Mouse (Mus musculus) G1E-ER4 (cell line): ENCODE data around the gene Dlx2. TPM values are rescaled to one million over a fixed set of nuclear protein-coding genes. Genes with fewer than 3 reads are reported as not detected.

Experiments
- GATA1 ChIP-seq: IDR thresholded peaks from one replicate; pipeline ENCODE4 v1.8.0; 2012; ENCODE audit warnings: low read length, inconsistent platforms
- polyA plus RNA-seq: library from polyadenylated mRNA; stranded (reverse); fragments of >175 nt; gene quantifications from 2 replicates; pipeline ENCODE4 v1.2.3, GENCODE M21; 2012

The Dlx2 gene
- polyA plus RNA-seq, 1 experiment, result not detected

GRCm38 (mm10) chr2:71543531-71543930, 3.0 kb downstream of the Dlx2 start:
- no peak for TF ChIP-seq GATA1

- no peak for TF ChIP-seq GATA1
Observed at GRCm38 (mm10) chr2:71542816-71543301, 3.7 kb downstream of the Dlx2 start.

GRCm38 (mm10) chr2:71542227-71542815, 4.2 kb downstream of the Dlx2 start:
- no peak for TF ChIP-seq GATA1

GRCm38 (mm10) chr2:71541418-71542226, 4.9 kb downstream of the Dlx2 start:
- no peak for TF ChIP-seq GATA1

- no peak for TF ChIP-seq GATA1
Observed at GRCm38 (mm10) chr2:71540611-71541417, 5.7 kb downstream of the Dlx2 start.

DNA sequence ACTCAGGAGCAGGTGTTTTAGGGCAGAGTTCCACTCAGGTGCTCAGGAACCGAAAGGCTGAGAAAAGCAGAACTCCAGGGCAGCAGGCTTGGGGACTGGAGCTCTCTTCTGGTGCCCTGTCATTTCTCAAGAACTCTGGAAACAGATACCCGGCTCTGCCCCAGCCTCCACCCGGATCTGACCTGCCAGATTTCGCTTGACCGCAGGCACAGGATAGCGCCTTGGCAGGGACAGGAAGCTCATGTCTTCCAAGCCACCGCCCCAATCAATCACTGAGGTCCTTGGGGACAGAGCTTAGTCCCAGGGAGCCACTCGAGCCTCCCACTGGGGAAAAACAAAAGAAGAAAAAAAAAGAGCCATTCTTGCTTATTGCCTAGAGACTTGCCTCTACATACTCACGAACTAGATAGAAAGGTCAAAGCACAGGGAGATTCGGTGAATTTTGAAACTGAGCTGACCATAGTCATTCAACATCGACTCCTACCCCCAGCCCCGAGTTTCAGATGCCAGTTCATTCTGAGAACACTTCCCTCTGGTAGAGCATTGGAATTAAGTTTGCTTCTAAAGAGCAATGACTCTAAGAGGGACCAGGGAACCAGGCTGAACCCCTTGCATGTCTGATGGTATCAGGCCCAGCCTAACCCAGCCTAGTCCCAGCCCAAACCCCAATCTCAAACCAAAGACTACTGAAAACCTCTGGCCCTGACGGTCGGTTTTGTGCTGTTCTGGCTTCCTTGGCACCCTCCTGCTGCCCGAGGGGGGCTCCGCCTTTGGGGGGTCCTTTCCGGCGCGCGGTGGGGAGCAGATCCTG, 12.1 kb downstream of the Dlx2 start:
- no peak for TF ChIP-seq GATA1

DNA sequence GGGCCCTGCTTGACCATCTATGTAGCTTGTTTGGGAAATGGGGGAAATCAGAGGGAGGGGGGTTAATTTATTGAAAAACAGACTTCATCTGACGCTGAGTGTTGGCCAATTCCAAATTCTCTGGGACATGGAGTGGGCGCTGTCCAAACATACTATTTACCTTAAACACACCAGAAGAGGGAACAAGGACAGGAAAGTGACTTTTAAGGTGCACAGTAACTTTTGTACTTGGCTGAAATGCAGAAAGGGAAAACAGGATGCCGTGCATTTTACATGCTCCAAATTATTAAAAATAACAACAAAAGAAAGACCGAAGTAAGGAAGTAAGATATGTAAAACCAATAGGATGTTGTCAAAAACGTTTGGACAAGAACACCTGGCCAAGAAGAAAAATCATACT, 13.5 kb downstream of the Dlx2 start:
- no peak for TF ChIP-seq GATA1

GRCm38 (mm10) chr2:71531990-71532970, 14.3 kb downstream of the Dlx2 start:
- TF ChIP-seq GATA1, result no peak

GRCm38 (mm10) chr2:71531124-71531590, 15.4 kb downstream of the Dlx2 start:
- no peak for TF ChIP-seq GATA1

GRCm38 (mm10) chr2:71530391-71531123, 16.0 kb downstream of the Dlx2 start:
- TF ChIP-seq GATA1, result no peak

- TF ChIP-seq GATA1, result no peak
Observed at GRCm38 (mm10) chr2:71529511-71530351, 16.8 kb downstream of the Dlx2 start.
